Mouse (Mus musculus) bone marrow, adult 2 months (tissue): Measurements from ENCODE around the gene Pcgf5.

Source experiments
- CTCF ChIP-seq: fragments of 200-500 bp; IDR thresholded peaks from 2 replicates; pipeline ENCODE4 v1.5.1; 2011; ENCODE audit warnings: low read length, control low read depth; ENCODE audit not compliant: control insufficient read depth, insufficient read depth
- POLR2A ChIP-seq: fragments of 200-500 bp; IDR thresholded peaks from 2 replicates; pipeline ENCODE4 v1.6.1; 2011; ENCODE audit warnings: low read depth, mild to moderate bottlenecking, control low read depth, low read length, borderline replicate concordance; ENCODE audit not compliant: control insufficient read depth

GRCm38 (mm10) chr19:36371478-36371877 lies 23.4 kb downstream of the Pcgf5 start:
- TF ChIP-seq CTCF (no peak), POLR2A (no peak)
